Mouse (Mus musculus) lung, embryonic 16.5 days (tissue): ENCODE measurements at regions not wholly inside any gene's neighbourhood (a gene's known extent, or its start where the extent isn't known, plus 50 kb on each side); places are given as distances from the start of the nearest gene placed in this dataset.

Experiments used
- ATAC-seq: fragments of 200-750 bp; cut with Nextera tagmentation; 2 replicates; pipeline ENCODE4 v1.8.0; 2017; ENCODE audit warnings: low read depth, mild to moderate bottlenecking, moderate library complexity
- H3K27ac ChIP-seq: fragments of 300-500 bp; sonication (generic); 2 replicates; pipeline ENCODE4 v1.5.1; 2014; ENCODE audit warnings: mild to moderate bottlenecking, control low read depth, low read length
- H3K27me3 ChIP-seq: fragments of 300-500 bp; sonication (generic); 2 replicates; pipeline ENCODE4 v1.6.1; 2014; ENCODE audit warnings: low read depth, low read length, mixed read lengths; ENCODE audit not compliant: control insufficient read depth, insufficient read depth
- H3K36me3 ChIP-seq: fragments of 300-500 bp; sonication (generic); 2 replicates; pipeline ENCODE4 v1.6.1; 2014; ENCODE audit warnings: low read length; ENCODE audit not compliant: control insufficient read depth, insufficient read depth
- H3K4me1 ChIP-seq: fragments of 300-500 bp; sonication (generic); replicated peaks from 2 replicates; pipeline ENCODE4 v1.6.1; 2014; ENCODE audit warnings: low read length, mixed read lengths; ENCODE audit not compliant: control insufficient read depth, insufficient read depth
- H3K4me2 ChIP-seq: fragments of 300-500 bp; sonication (generic); 2 replicates; pipeline ENCODE4 v1.6.1; 2014; ENCODE audit warnings: low read depth, low read length, control low read depth
- H3K4me3 ChIP-seq: fragments of 300-500 bp; sonication (generic); 2 replicates; pipeline ENCODE4 v1.5.1; 2014; ENCODE audit warnings: mild to moderate bottlenecking, low read length, control low read depth
- H3K9ac ChIP-seq: fragments of 300-500 bp; sonication (generic); 2 replicates; pipeline ENCODE4 v1.6.1; 2014; ENCODE audit warnings: low read length, control low read depth
- H3K9me3 ChIP-seq: fragments of 300-500 bp; sonication (generic); 2 replicates; pipeline ENCODE4 v1.6.1; 2016; ENCODE audit warnings: low read length; ENCODE audit not compliant: control insufficient read depth
- WGBS: fragments of 180-500 bp; shearing (Covaris S2); extraction: QIAGEN DNeasy Blood & Tissue Kit; methylation state at CpG from one replicate; pipeline ENCODE4 v1.1.7; 2014; 5-methylcytosine and 5-hydroxymethylcytosine counted together

- Histone ChIP-seq H3K9me3 (no peaks in the 10 kb centered on the region), H3K4me3 (no peak overlapping the region), H3K27me3 (no peaks in the 10 kb centered on the region), H3K4me1 (no peaks in the 10 kb centered on the region), H3K36me3 (no peaks in the 10 kb centered on the region), H3K27ac (no peak overlapping the region), H3K4me2 (no peak overlapping the region), H3K9ac (no peak overlapping the region)
- 41% methylated on average over 11 of the region's 11 CpGs for WGBS
- ATAC-seq: peak; percentile 7; the same call in 1 of the 2 replicates
These were observed 157.6 kb upstream of the Dph6 start for GRCm38 (mm10) chr2:114812141-114812902.

- Histone ChIP-seq H3K4me3 (no peak overlapping the region), H3K27me3 (no peaks in the 10 kb centered on the region), H3K4me1 (no peaks in the 10 kb centered on the region), H3K9me3 (no peaks in the 10 kb centered on the region), H3K27ac (no peak overlapping the region), H3K4me2 (no peak overlapping the region), H3K36me3 (no peaks in the 10 kb centered on the region), H3K9ac (no peak overlapping the region)
- 35% methylated on average over 3 of the region's 3 CpGs for WGBS
- peak; percentile 52 for ATAC-seq
These were observed 158.1 kb upstream of the Dph6 start for GRCm38 (mm10) chr2:114812903-114813290.

GRCm38 (mm10) chr2:114822657-114823056, 167.9 kb upstream of the Dph6 start:
- no peak overlapping the region for H3K4me3 ChIP-seq
- no peak for ATAC-seq
- H3K9me3 ChIP-seq: no peaks in the 10 kb centered on the region
- H3K27me3 ChIP-seq: no peaks in the 10 kb centered on the region
- H3K27ac ChIP-seq: no peak overlapping the region
- H3K9ac ChIP-seq: no peak overlapping the region
- H3K4me1 ChIP-seq: no peaks in the 10 kb centered on the region
- WGBS: 47% methylated on average over 3 of the region's 3 CpGs
- H3K4me2 ChIP-seq: no peak overlapping the region
- H3K36me3 ChIP-seq: no peaks in the 10 kb centered on the region

- no peak for ATAC-seq
- no peak overlapping the region for H3K4me2 ChIP-seq
- no peaks in the 10 kb centered on the region for H3K36me3 ChIP-seq
- H3K4me3 ChIP-seq: no peak overlapping the region
- no peaks in the 10 kb centered on the region for H3K9me3 ChIP-seq
- no peak overlapping the region for H3K9ac ChIP-seq
- H3K27ac ChIP-seq: no peak overlapping the region
- no peaks in the 10 kb centered on the region for H3K27me3 ChIP-seq
- WGBS: 76% methylated on average over 6 of the region's 6 CpGs
- H3K4me1 ChIP-seq: no peaks in the 10 kb centered on the region
These were observed 173.4 kb upstream of the Dph6 start for GRCm38 (mm10) chr2:114828192-114828591.

- ATAC-seq: peak; percentile 64
- no peaks in the 10 kb centered on the region for H3K27me3 ChIP-seq
- no peaks in the 10 kb centered on the region for H3K9me3 ChIP-seq
- peaks cover 8% of the 10 kb centered on the region for H3K4me1 ChIP-seq
- no peak overlapping the region for H3K4me2 ChIP-seq
- WGBS: 6% methylated on average over 2 of the region's 2 CpGs
- H3K36me3 ChIP-seq: no peaks in the 10 kb centered on the region
- H3K9ac ChIP-seq: no peak overlapping the region
- 0 out of 2 replicates have a peak overlapping the region, but pooled peaks have one; percentile 20 for H3K27ac ChIP-seq
- no peak overlapping the region for H3K4me3 ChIP-seq
These were observed 180.9 kb upstream of the Dph6 start for GRCm38 (mm10) chr2:114835694-114836093.

- no peak overlapping the region for H3K9ac ChIP-seq
- H3K27me3 ChIP-seq: no peaks in the 10 kb centered on the region
- ATAC-seq: no peak
- WGBS: 76% methylated on average over 9 of the region's 9 CpGs
- no peaks in the 10 kb centered on the region for H3K9me3 ChIP-seq
- no peaks in the 10 kb centered on the region for H3K36me3 ChIP-seq
- no peak overlapping the region for H3K4me3 ChIP-seq
- no peak overlapping the region for H3K27ac ChIP-seq
- H3K4me2 ChIP-seq: no peak overlapping the region
- no peaks in the 10 kb centered on the region for H3K4me1 ChIP-seq
These were observed 189.1 kb upstream of the Dph6 start for GRCm38 (mm10) chr2:114843696-114844388.

GRCm38 (mm10) chr2:114844389-114844771, 189.6 kb upstream of the Dph6 start:
- Histone ChIP-seq H3K4me2 (no peak overlapping the region), H3K36me3 (no peaks in the 10 kb centered on the region), H3K9ac (no peak overlapping the region), H3K27ac (no peak overlapping the region), H3K4me1 (no peaks in the 10 kb centered on the region), H3K27me3 (no peaks in the 10 kb centered on the region), H3K9me3 (no peaks in the 10 kb centered on the region), H3K4me3 (no peak overlapping the region)
- 66% methylated on average over 3 of the region's 3 CpGs for WGBS
- no peak for ATAC-seq

- Histone ChIP-seq H3K27me3 (no peaks in the 10 kb centered on the region), H3K4me3 (no peak overlapping the region), H3K4me2 (no peak overlapping the region), H3K9ac (no peak overlapping the region), H3K27ac (no peak overlapping the region), H3K9me3 (no peaks in the 10 kb centered on the region), H3K4me1 (no peaks in the 10 kb centered on the region), H3K36me3 (no peaks in the 10 kb centered on the region)
- 84% methylated on average over 5 of the region's 5 CpGs for WGBS
- no peak for ATAC-seq
These were observed 193.7 kb upstream of the Dph6 start for GRCm38 (mm10) chr2:114848439-114848838.

GRCm38 (mm10) chr2:114848914-114849313, 194.2 kb upstream of the Dph6 start:
- Histone ChIP-seq H3K4me1 (no peaks in the 10 kb centered on the region), H3K27me3 (no peaks in the 10 kb centered on the region), H3K36me3 (no peaks in the 10 kb centered on the region), H3K9me3 (no peaks in the 10 kb centered on the region), H3K4me3 (no peak overlapping the region), H3K9ac (no peak overlapping the region), H3K27ac (no peak overlapping the region), H3K4me2 (no peak overlapping the region)
- no peak for ATAC-seq
- 88% methylated on average over 2 of the region's 2 CpGs for WGBS
